ENCODE assay signal across 10 mouse cellular contexts in the genomic region with DNA sequence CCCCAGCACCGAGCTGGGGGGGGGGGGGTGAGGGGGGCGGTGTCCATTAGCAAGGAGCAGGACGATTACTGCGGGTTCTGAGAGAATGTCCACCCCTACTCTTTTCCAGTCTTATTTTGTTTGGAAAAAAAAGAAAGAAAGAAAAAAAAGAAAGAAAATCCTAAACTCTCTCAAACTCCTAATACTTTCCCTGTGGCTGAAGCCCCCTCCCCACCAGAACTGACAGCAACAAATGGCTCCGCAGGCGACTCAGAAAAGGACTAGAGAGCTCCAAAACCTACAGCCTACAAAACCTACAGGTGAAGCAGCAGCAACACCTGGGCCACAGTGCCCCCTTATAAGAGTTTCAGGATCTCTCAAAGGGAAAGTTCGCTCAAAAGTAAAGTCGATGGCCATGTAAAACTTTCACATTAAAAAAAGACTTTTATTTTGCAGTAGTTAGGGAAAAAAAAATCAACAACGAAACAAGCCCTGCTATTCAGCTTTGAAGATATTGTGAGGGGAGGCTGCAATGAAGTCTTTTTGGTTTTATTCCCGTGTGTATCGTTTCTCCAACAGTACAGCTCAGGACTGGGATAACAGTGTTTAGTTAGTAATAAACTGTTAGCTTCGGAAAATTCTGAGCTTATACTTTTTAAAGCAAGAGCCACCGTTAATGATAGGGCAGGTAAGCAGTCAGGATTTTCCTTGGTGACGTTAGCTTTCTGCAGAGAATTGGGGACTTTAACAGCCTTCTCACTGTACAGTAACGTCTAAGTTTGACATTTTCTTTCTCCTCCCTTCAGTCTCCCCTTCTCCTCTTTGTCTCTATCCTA. TPM values are rescaled to one million over a fixed set of nuclear protein-coding genes. Genes with fewer than 3 reads are reported as not detected.
DNase-seq lines count a peak whose midpoint lies in the region; ATAC-seq and TF ChIP-seq lines count a peak whose summit lies in the region.
"Had no signal": no experiment of that assay in that cellular context is flagged by ENCODE, and none has a peak within 500 bp of the region (broad histone marks: within the 10 kb centered on the region; RNA-seq: fewer than 3 reads in every experiment).

No protein-coding gene starts in this region.

- H3K4me1 ChIP-seq in heart, embryonic 11.5 days (ENCODE audit: control insufficient read depth, insufficient read depth, low read length), result peaks cover 11% of the 10 kb centered on the region; the same call in 1 of the 2 replicates
- H3K4me1 ChIP-seq in lung, embryonic 16.5 days (replicated peaks; ENCODE audit: control insufficient read depth, insufficient read depth, low read length), result peaks cover 2% of the 10 kb centered on the region
- H3K4me1 ChIP-seq in limb, embryonic 14.5 days (ENCODE audit: control insufficient read depth, insufficient read depth, low read length), result peaks cover 17% of the 10 kb centered on the region
- H3K4me1 ChIP-seq in stomach, embryonic 16.5 days (ENCODE audit: control insufficient read depth, insufficient read depth, low read length), result peaks cover 9% of the 10 kb centered on the region; the same call in 1 of the 2 replicates

- peaks cover 79% of the 10 kb centered on the region for H3K27me3 ChIP-seq in heart, embryonic 11.5 days (ENCODE audit: control insufficient read depth, insufficient read depth, low read length)
- peaks cover 85% of the 10 kb centered on the region for H3K27me3 ChIP-seq in lung, embryonic 16.5 days (ENCODE audit: control insufficient read depth, insufficient read depth, low read depth, low read length)
- H3K27me3 ChIP-seq in limb, embryonic 14.5 days (ENCODE audit: control insufficient read depth, insufficient read depth, low read length), result peaks cover 92% of the 10 kb centered on the region
- H3K27me3 ChIP-seq in stomach, embryonic 16.5 days (ENCODE audit: control insufficient read depth, insufficient read depth, low read length), result peaks cover 81% of the 10 kb centered on the region

- no peak for TF ChIP-seq POLR2A in limb, embryonic 14.5 days (IDR thresholded peaks at IDR 0.05; ENCODE audit: borderline replicate concordance, extremely low read depth, insufficient read depth, insufficient read length)

- peak overlapping the region; percentile 28 for H3K4me3 ChIP-seq in heart, embryonic 11.5 days (ENCODE audit: low read depth, low read length)
- peak overlapping the region; percentile 18 for H3K4me3 ChIP-seq in lung, embryonic 16.5 days (ENCODE audit: low read length)
- H3K4me3 ChIP-seq in limb, embryonic 14.5 days (replicated peaks; ENCODE audit: low read length), result peak overlapping the region; percentile 24
- H3K4me3 ChIP-seq in stomach, embryonic 16.5 days (replicated peaks; ENCODE audit: low read length), result 0 out of 2 replicates have a peak overlapping the region, but pooled peaks have one; percentile 15

- WGBS in heart, embryonic 11.5 days (ENCODE audit: insufficient replicate concordance), result 1% methylated on average over 15 of the region's 15 CpGs
- 1% methylated on average over 15 of the region's 15 CpGs for WGBS in lung, embryonic 16.5 days
- WGBS in limb, embryonic 14.5 days, result 2% methylated on average over 14 of the region's 15 CpGs
- 2% methylated on average over 15 of the region's 15 CpGs for WGBS in stomach, embryonic 16.5 days

- H3K27ac ChIP-seq in heart, embryonic 11.5 days (ENCODE audit: low read depth, low read length), result no peak overlapping the region
- no peak overlapping the region for H3K27ac ChIP-seq in lung, embryonic 16.5 days (ENCODE audit: low read length)
- H3K27ac ChIP-seq in limb, embryonic 14.5 days (replicated peaks; ENCODE audit: low read depth, low read length), result no peak overlapping the region
- no peak overlapping the region for H3K27ac ChIP-seq in stomach, embryonic 16.5 days (ENCODE audit: low read length)

- no peak overlapping the region for H3K9ac ChIP-seq in heart, embryonic 11.5 days (ENCODE audit: low read depth, low read length)
- no peak overlapping the region for H3K9ac ChIP-seq in lung, embryonic 16.5 days (ENCODE audit: low read length)
- H3K9ac ChIP-seq in limb, embryonic 14.5 days (ENCODE audit: low read depth, low read length, severe bottlenecking), result no peak overlapping the region
- no peak overlapping the region for H3K9ac ChIP-seq in stomach, embryonic 16.5 days (ENCODE audit: low read length)

- DNase-seq in heart, adult 8-10 months (ENCODE audit: low spot score), result no peak
- DNase-seq in lung, postnatal 25 days (ENCODE audit: low spot score), result no peak
- DNase-seq in limb, embryonic 14.5 days (ENCODE audit: low spot score), result no peak
- DNase-seq in right cerebral cortex, postnatal 10 days (ENCODE audit: low spot score in 2 of 2), result no peak
- no peak for DNase-seq in right cerebral cortex, postnatal 36 days (ENCODE audit: low spot score in 2 of 2)
- DNase-seq: gastrocnemius, postnatal 36 days had no signal

- H3K36me3 ChIP-seq in heart, embryonic 11.5 days (ENCODE audit: control insufficient read depth, insufficient read depth, low read length), result no peaks in the 10 kb centered on the region
- no peaks in the 10 kb centered on the region for H3K36me3 ChIP-seq in lung, embryonic 16.5 days (ENCODE audit: control insufficient read depth, insufficient read depth, low read length)
- H3K36me3 ChIP-seq in limb, embryonic 14.5 days (ENCODE audit: control insufficient read depth, insufficient read depth, low read length), result no peaks in the 10 kb centered on the region
- no peaks in the 10 kb centered on the region for H3K36me3 ChIP-seq in stomach, embryonic 16.5 days (ENCODE audit: control insufficient read depth, insufficient read depth, low read length)

- no peak for ATAC-seq in heart, embryonic 11.5 days (replicated peaks; ENCODE audit: insufficient number of reproducible peaks, low FRiP score, low TSS enrichment)
- no peak for ATAC-seq in lung, embryonic 16.5 days (ENCODE audit: low read depth)
- no peak for ATAC-seq in limb, embryonic 14.5 days (ENCODE audit: low FRiP score, low read depth)
- ATAC-seq in stomach, embryonic 16.5 days (ENCODE audit: insufficient read depth, low FRiP score), result no peak

- peak overlapping the region; percentile 62 for H3K4me2 ChIP-seq in heart, embryonic 11.5 days
- peak overlapping the region; percentile 15; the same call in 1 of the 2 replicates for H3K4me2 ChIP-seq in lung, embryonic 16.5 days (ENCODE audit: low read depth, low read length)
- H3K4me2 ChIP-seq in limb, embryonic 14.5 days (replicated peaks; ENCODE audit: low read depth, low read length, severe bottlenecking), result peak overlapping the region; percentile 32
- H3K4me2 ChIP-seq in stomach, embryonic 16.5 days (ENCODE audit: low read depth, low read length), result no peak overlapping the region

- H3K9me3 ChIP-seq in heart, embryonic 11.5 days (replicated peaks; ENCODE audit: control insufficient read depth, low read length), result no peaks in the 10 kb centered on the region
- no peaks in the 10 kb centered on the region for H3K9me3 ChIP-seq in lung, embryonic 16.5 days (ENCODE audit: control insufficient read depth, low read length)
- no peaks in the 10 kb centered on the region for H3K9me3 ChIP-seq in limb, embryonic 14.5 days (ENCODE audit: control insufficient read depth, low read length)
- no peaks in the 10 kb centered on the region for H3K9me3 ChIP-seq in stomach, embryonic 16.5 days (replicated peaks; ENCODE audit: control insufficient read depth, low read length)

RNA-seq across cellular contexts. Expression of gene Pou3f2, which starts 7.4 kb away (rescaled TPM):
- polyA plus RNA-seq in heart, embryonic 11.5 days (2014; fragmentation: Nextera tagmentation; extraction: Ambion mirVana), result 0.04 and 0.09 TPM in 2 replicates
- total RNA-seq in heart, adult 8-10 months (2022), result under 1 TPM in 1 of 4 experiments, not detected in 3; 0.03 TPM
- polyA plus RNA-seq in lung, embryonic 16.5 days (2015; fragmentation: Nextera tagmentation; extraction: Ambion mirVana), result 0.04 and 0.13 TPM in 2 replicates
- 0.31 and 0.46 TPM in 2 replicates for polyA plus RNA-seq in limb, embryonic 14.5 days (2012; rRNA removed)
- polyA plus RNA-seq in limb, embryonic 14.5 days (2014; fragmentation: Nextera tagmentation; extraction: Ambion mirVana), result 0.26 and 0.30 TPM in 2 replicates
- polyA plus RNA-seq in stomach, embryonic 16.5 days (2015; fragmentation: Nextera tagmentation; extraction: Ambion mirVana), result 0.03 TPM in 1 of 2 replicates, not detected in the other
- total RNA-seq: gastrocnemius, postnatal 36 days; neutrophil, adult 5-6 weeks had no signal
